Mouse (Mus musculus) CH12.LX (cell line): ENCODE measurements around the gene Olfr457. TPM values are rescaled to one million over a fixed set of nuclear protein-coding genes. Genes with fewer than 3 reads are reported as not detected.

Experiments
- DNase-seq: peaks from one replicate; pipeline ENCODE4 v3.0.0-alpha.2; 2013; ENCODE audit errors: extremely low read depth
- H3K27ac ChIP-seq: 2 replicates; pipeline ENCODE4 v1.5.1; 2012; ENCODE audit warnings: low read depth, mild to moderate bottlenecking, control low read depth, moderate library complexity; ENCODE audit not compliant: insufficient read depth
- H3K27me3 ChIP-seq: replicated peaks from 2 replicates; pipeline ENCODE3; 2012; ENCODE audit warnings: inconsistent platforms
- H3K36me3 ChIP-seq, 2 experiments: replicated peaks in 1 of 2; 2 replicates each; pipeline versions ENCODE3 to v1.6.1; 2012; ENCODE audit warnings: inconsistent platforms in 1 of 2, low read length in 1 of 2, mild to moderate bottlenecking in 1 of 2, mixed read lengths in 1 of 2, moderate library complexity in 1 of 2; ENCODE audit not compliant: control insufficient read depth in 1 of 2, insufficient read depth in 1 of 2
- H3K4me1 ChIP-seq, 2 experiments: 2 replicates each; pipeline ENCODE4 v1.6.1; 2012; ENCODE audit warnings: inconsistent platforms in 1 of 2, moderate library complexity in 1 of 2; ENCODE audit not compliant: insufficient read depth in 2 of 2, control insufficient read depth in 1 of 2
- H3K4me2 ChIP-seq: 2 replicates; pipeline ENCODE4 v1.6.1; 2012; ENCODE audit warnings: low read depth, mild to moderate bottlenecking, control low read depth; ENCODE audit not compliant: poor library complexity, insufficient read depth, severe bottlenecking
- H3K4me3 ChIP-seq, 3 experiments: fragments of 150-350 bp in 1 of 3; sonication (generic) in 1 of 3; replicated peaks in 1 of 3; 2 replicates each; pipeline versions ENCODE3 to v1.5.1; 2011 to 2012; ENCODE audit warnings: low read depth in 2 of 3, low read length in 2 of 3, mild to moderate bottlenecking in 2 of 3, moderate library complexity in 2 of 3, control low read depth in 1 of 3, improper control_type of control experiment in 1 of 3, inconsistent platforms in 1 of 3, mixed read lengths in 1 of 3; ENCODE audit not compliant: poor library complexity in 1 of 3
- H3K79me2 ChIP-seq: replicated peaks from 2 replicates; pipeline ENCODE4 v1.6.1; 2012; ENCODE audit warnings: mild to moderate bottlenecking, moderate library complexity; ENCODE audit not compliant: control insufficient read depth, poor library complexity, insufficient read depth, severe bottlenecking; ENCODE audit errors: extremely low read depth
- H3K9ac ChIP-seq: 2 replicates; pipeline ENCODE4 v1.6.1; 2012; ENCODE audit warnings: low read depth, mild to moderate bottlenecking, control low read depth, moderate library complexity; ENCODE audit not compliant: insufficient read depth
- H3K9me3 ChIP-seq: replicated peaks from 2 replicates; pipeline ENCODE3; 2012; ENCODE audit warnings: low read length, inconsistent platforms, mixed read lengths
- CHD1 ChIP-seq: IDR thresholded peaks from 2 replicates; pipeline ENCODE4 v1.6.1; 2012; ENCODE audit warnings: low read depth, low read length, improper control_type of control experiment, inconsistent platforms
- CHD2 ChIP-seq: IDR thresholded peaks from 2 replicates; pipeline ENCODE4 v1.6.1; 2011; ENCODE audit warnings: low read length, improper control_type of control experiment
- CTCF ChIP-seq, 2 experiments: IDR thresholded peaks in 1 of 2; conservative IDR thresholded peaks in 1 of 2; 2 replicates each; pipeline ENCODE4 v1.5.1; 2011 to 2012; ENCODE audit warnings: low read depth in 2 of 2, low read length in 2 of 2, improper control_type of control experiment in 1 of 2, inconsistent platforms in 1 of 2, mild to moderate bottlenecking in 1 of 2, moderate library complexity in 1 of 2
- E2F4 ChIP-seq: IDR thresholded peaks from 2 replicates; pipeline ENCODE4 v1.6.1; 2011; ENCODE audit warnings: low read depth, low read length, improper control_type of control experiment; ENCODE audit not compliant: insufficient replicate concordance
- ETS1 ChIP-seq: conservative IDR thresholded peaks from 2 replicates; pipeline ENCODE4 v1.6.1; 2012; ENCODE audit warnings: low read depth, mild to moderate bottlenecking, inconsistent platforms, low read length, improper control_type of control experiment, moderate library complexity
- GABPA ChIP-seq: IDR thresholded peaks from 2 replicates; pipeline ENCODE4 v1.6.1; 2012; ENCODE audit warnings: low read depth, low read length, improper control_type of control experiment, inconsistent platforms; ENCODE audit not compliant: insufficient replicate concordance
- HCFC1 ChIP-seq: IDR thresholded peaks from 2 replicates; pipeline ENCODE4 v1.6.1; 2012; ENCODE audit warnings: low read depth, mild to moderate bottlenecking, inconsistent platforms, low read length, improper control_type of control experiment
- IRF4 ChIP-seq: IDR thresholded peaks from 2 replicates; pipeline ENCODE4 v1.6.1; 2014; ENCODE audit warnings: low read depth, mild to moderate bottlenecking, inconsistent platforms, low read length, improper control_type of control experiment
- JUN ChIP-seq: IDR thresholded peaks from 2 replicates; pipeline ENCODE4 v1.6.1; 2011; ENCODE audit warnings: low read depth, mild to moderate bottlenecking, low read length, improper control_type of control experiment, moderate library complexity; ENCODE audit not compliant: insufficient read depth
- JUND ChIP-seq: conservative IDR thresholded peaks from 2 replicates; pipeline ENCODE4 v1.6.1; 2011; ENCODE audit warnings: low read depth, low read length, improper control_type of control experiment
- KAT2A ChIP-seq: IDR thresholded peaks from 2 replicates; pipeline ENCODE4 v1.6.1; 2012; ENCODE audit warnings: low read length, improper control_type of control experiment, inconsistent platforms; ENCODE audit not compliant: insufficient replicate concordance
- MAFK ChIP-seq: IDR thresholded peaks from 2 replicates; pipeline ENCODE4 v1.6.1; 2011; ENCODE audit warnings: low read length, improper control_type of control experiment; ENCODE audit not compliant: insufficient replicate concordance
- MAX ChIP-seq: IDR thresholded peaks from 2 replicates; pipeline ENCODE4 v1.6.1; 2011; ENCODE audit warnings: low read length, improper control_type of control experiment
- MAZ ChIP-seq: IDR thresholded peaks from 2 replicates; pipeline ENCODE4 v1.6.1; 2012; ENCODE audit warnings: low read depth, mild to moderate bottlenecking, inconsistent platforms, low read length, improper control_type of control experiment, moderate library complexity
- MEF2A ChIP-seq: IDR thresholded peaks from 2 replicates; pipeline ENCODE4 v1.6.1; 2014; ENCODE audit warnings: low read depth, mild to moderate bottlenecking, inconsistent platforms, low read length, improper control_type of control experiment, borderline replicate concordance
- MXI1 ChIP-seq: IDR thresholded peaks from 2 replicates; pipeline ENCODE4 v1.6.1; 2011; ENCODE audit warnings: mild to moderate bottlenecking, low read depth, low read length, improper control_type of control experiment
- NELFE ChIP-seq: IDR thresholded peaks from 2 replicates; pipeline ENCODE4 v1.6.1; 2011; ENCODE audit warnings: low read depth, low read length, improper control_type of control experiment
- NRF1 ChIP-seq: IDR thresholded peaks from 2 replicates; pipeline ENCODE4 v1.6.1; 2014; ENCODE audit warnings: low read depth, mild to moderate bottlenecking, inconsistent platforms, low read length, improper control_type of control experiment, moderate library complexity
- PAX5 ChIP-seq: IDR thresholded peaks from 2 replicates; pipeline ENCODE4 v1.6.1; 2012; ENCODE audit warnings: low read length, inconsistent platforms, mixed read lengths
- POLR2A ChIP-seq: IDR thresholded peaks from 2 replicates; pipeline ENCODE4 v1.6.1; 2011; ENCODE audit warnings: low read depth, mild to moderate bottlenecking, improper control_type of control experiment, low read length
- RAD21 ChIP-seq: IDR thresholded peaks from 2 replicates; pipeline ENCODE4 v1.6.1; 2011; ENCODE audit warnings: low read depth, mild to moderate bottlenecking, low read length, improper control_type of control experiment, moderate library complexity
- RCOR1 ChIP-seq: conservative IDR thresholded peaks from 2 replicates; pipeline ENCODE4 v1.6.1; 2012; ENCODE audit warnings: low read depth, mild to moderate bottlenecking, inconsistent platforms, low read length, improper control_type of control experiment
- SMC3 ChIP-seq: IDR thresholded peaks from 2 replicates; pipeline ENCODE4 v1.6.1; 2011; ENCODE audit warnings: low read depth, low read length, improper control_type of control experiment
- TBP ChIP-seq: conservative IDR thresholded peaks from 2 replicates; pipeline ENCODE4 v1.6.1; 2011; ENCODE audit warnings: low read depth, low read length, improper control_type of control experiment
- TCF12 ChIP-seq: IDR thresholded peaks from 2 replicates; pipeline ENCODE4 v1.6.1; 2014; ENCODE audit warnings: low read depth, mild to moderate bottlenecking, inconsistent platforms, low read length, improper control_type of control experiment
- USF1 ChIP-seq: IDR thresholded peaks from 2 replicates; pipeline ENCODE4 v1.6.1; 2014; ENCODE audit warnings: low read depth, mild to moderate bottlenecking, inconsistent platforms, low read length, improper control_type of control experiment
- ZNF384 ChIP-seq: IDR thresholded peaks from 2 replicates; pipeline ENCODE4 v1.6.1; 2012; ENCODE audit warnings: low read depth, low read length, improper control_type of control experiment, inconsistent platforms
- dilution Hi-C: fragments of 300-500 bp; cut with MboI; formaldehyde crosslinking; loops from 2 replicates; pipeline ENCODE4 v1.14.3; 2020; ENCODE audit warnings: low sequenced_read_pairs; ENCODE audit not compliant: extremely low pct_unique_long_range_greater_than_20kb, extremely low pct_ligation_motif_present
- in situ Hi-C: fragments of 300-500 bp; cut with MboI; formaldehyde crosslinking; loops from 3 replicates; pipeline ENCODE4 v1.14.3; 2019; ENCODE audit warnings: low sequenced_read_pairs, low pct_ligation_motif_present, low pct_unique_long_range_greater_than_20kb, mixed read lengths
- polyA plus RNA-seq: library from polyadenylated mRNA; unstranded; fragments of >175 nt; gene quantifications from 2 replicates; pipeline ENCODE4 v1.2.1, GENCODE M21; 2012; ENCODE audit warnings: low read depth; ENCODE audit not compliant: insufficient read length
- total RNA-seq, 2 experiments: library from RNA; depleted of rRNA; stranded (reverse); fragments of 300-350 nt in 1 of 2; fragments of >200 nt in 1 of 2; gene quantifications; 2 replicates each; pipeline ENCODE4 v1.2.3; 2012 to 2014

The Olfr457 gene
- total and polyA plus RNA-seq, 3 experiments, result not detected

DNA sequence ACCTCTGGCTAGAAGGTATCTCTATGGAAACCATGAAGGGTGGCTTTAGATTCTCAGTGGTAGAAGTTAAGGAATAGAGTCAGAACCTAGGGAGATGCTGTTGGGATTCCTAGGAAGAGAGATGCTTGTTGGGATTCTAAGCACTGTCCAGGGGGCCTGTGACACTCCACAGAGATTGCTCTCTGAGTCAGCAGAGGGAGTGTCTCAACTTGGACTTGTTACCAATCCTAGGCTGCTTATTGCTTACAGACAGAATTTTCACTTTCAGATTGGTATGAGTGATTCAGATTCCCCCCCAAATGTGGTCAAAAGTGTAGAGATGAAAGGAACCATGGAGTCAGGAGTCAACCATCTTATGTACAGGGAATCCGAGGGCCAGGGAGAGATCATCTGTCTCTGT is 13.6 kb upstream of the Olfr457 start:
- H3K9me3 ChIP-seq, result no peaks in the 10 kb centered on the region
- H3K4me1 ChIP-seq, result no peaks in the 10 kb centered on the region
- H3K36me3 ChIP-seq, result no peaks in the 10 kb centered on the region
- H3K4me2 ChIP-seq, result no peak overlapping the region
- TF ChIP-seq HCFC1 (no peak), USF1 (no peak), TCF12 (no peak), RAD21 (no peak), MAFK (no peak), GABPA (no peak), TBP (no peak), KAT2A (no peak), ETS1 (no peak), PAX5 (no peak), POLR2A (no peak), NELFE (no peak), MEF2A (no peak), IRF4 (no peak), CHD2 (no peak)
- no peak overlapping the region for H3K4me3 ChIP-seq
- no peaks in the 10 kb centered on the region for H3K79me2 ChIP-seq
- no peak overlapping the region for H3K9ac ChIP-seq
- no peaks in the 10 kb centered on the region for H3K27me3 ChIP-seq
- dilution Hi-C loops, result no loop called here
- DNase-seq, result no peak
- in situ Hi-C loops, result no loop called here
- no peak overlapping the region for H3K27ac ChIP-seq

GRCm38 (mm10) chr6:42487114-42487513 is 11.0 kb upstream of the Olfr457 start, which contains the start of gene Olfr456:
Gene Olfr456, minus strand, starts transcription at chr6:42487214.
- H3K27me3 ChIP-seq, result no peaks in the 10 kb centered on the region
- H3K9me3 ChIP-seq, result no peaks in the 10 kb centered on the region
- no peaks in the 10 kb centered on the region for H3K79me2 ChIP-seq
- no peak within 1 kb of the TSS for H3K27ac ChIP-seq
- in situ Hi-C loops (no loop called here), dilution Hi-C loops (no loop called here)
- no peak within 1 kb of the TSS for H3K9ac ChIP-seq
- no peak within 1 kb of the TSS for H3K4me2 ChIP-seq
- H3K4me3 ChIP-seq, result no peak within 1 kb of the TSS
- DNase-seq, result no peak
- no peaks in the 10 kb centered on the region for H3K4me1 ChIP-seq
- H3K36me3 ChIP-seq, result no peaks in the 10 kb centered on the region
- TF ChIP-seq E2F4, result no peak
- TF ChIP-seq MXI1, result no peak
- TF ChIP-seq ZNF384, result no peak
- no peak for TF ChIP-seq JUND
- no peak for TF ChIP-seq NELFE
- no peak for TF ChIP-seq MAX
- TF ChIP-seq MAFK, result no peak
- no peak for TF ChIP-seq JUN
- TF ChIP-seq HCFC1, result no peak
- TF ChIP-seq RCOR1, result no peak
- no peak for TF ChIP-seq CTCF (conservative IDR thresholded peaks at IDR 0.05 in 1 of 2, IDR thresholded peaks at IDR 0.05 in 1 of 2; ENCODE audit: low read depth in 2 of 2, low read length in 2 of 2)
- no peak for TF ChIP-seq TBP
- no peak for TF ChIP-seq MEF2A
- no peak for TF ChIP-seq SMC3
- no peak for TF ChIP-seq NRF1
- TF ChIP-seq MAZ, result no peak
- TF ChIP-seq CHD1, result no peak
